Mouse (Mus musculus): ENCODE results near the gene Lbhd2. TPM values are rescaled to one million over a fixed set of nuclear protein-coding genes. Genes with fewer than 3 reads are reported as not detected.

Gene Lbhd2
- polyA plus RNA-seq, 1 experiment from 2014 or later, result 0.93 TPM

- no peak overlapping the region for H3K27ac ChIP-seq
- no peak overlapping the region for H3K9ac ChIP-seq
- H3K27me3 ChIP-seq, result peaks cover 74% of the 10 kb centered on the region
- H3K4me1 ChIP-seq, result peaks cover 51% of the 10 kb centered on the region
- H3K36me3 ChIP-seq, result no peaks in the 10 kb centered on the region
- peak overlapping the region; percentile 47 for H3K4me2 ChIP-seq
- WGBS, result 8% methylated on average over 52 of the region's 52 CpGs
- no peaks in the 10 kb centered on the region for H3K9me3 ChIP-seq
- no peak for ATAC-seq (ENCODE audit: borderline replicate concordance, extremely low read depth, low FRiP score, low TSS enrichment)
- H3K4me3 ChIP-seq, result peak overlapping the region; percentile 18
Measured at GRCm38 (mm10) chr12:111445161-111445889, 38.7 kb downstream of the Lbhd2 start.

DNA sequence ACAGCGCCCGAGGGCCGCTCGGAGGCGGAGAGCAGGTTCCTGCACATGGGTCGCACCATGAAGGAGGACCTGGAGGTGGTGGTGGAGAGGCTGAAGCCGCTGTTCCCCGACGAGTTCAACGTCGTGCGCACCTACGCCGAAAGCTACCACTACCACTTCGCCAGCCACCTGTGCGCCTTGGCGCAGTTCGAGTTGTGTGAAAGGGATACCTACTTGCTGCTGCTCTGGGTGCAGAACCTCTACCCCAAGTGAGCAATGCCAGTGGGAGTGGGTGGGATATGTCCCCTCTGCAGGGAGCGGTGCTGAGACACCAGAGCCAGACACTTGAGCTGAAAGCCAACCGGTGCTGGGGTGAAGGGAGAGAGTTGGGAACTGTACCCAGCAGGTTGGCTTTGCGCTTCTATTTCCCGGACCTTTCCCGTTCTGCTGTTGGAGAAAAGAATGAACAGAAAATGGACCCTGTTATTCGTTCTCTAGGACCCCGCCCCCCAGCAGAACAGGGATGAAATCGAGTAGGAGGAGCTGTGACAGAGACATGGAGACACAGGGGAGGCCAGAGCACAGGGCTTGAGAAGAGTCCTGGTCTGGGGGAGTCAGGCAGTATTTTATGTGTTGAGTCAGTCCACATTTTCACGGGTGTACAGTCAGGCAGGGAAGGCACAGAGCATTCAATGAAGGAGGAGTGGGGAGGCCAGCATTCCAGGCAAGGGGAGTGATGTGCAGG lies 39.4 kb downstream of the Lbhd2 start:
- H3K9me3 ChIP-seq, result no peaks in the 10 kb centered on the region
- peaks cover 75% of the 10 kb centered on the region for H3K27me3 ChIP-seq
- H3K4me2 ChIP-seq, result peak overlapping the region; percentile 47
- no peak overlapping the region for H3K9ac ChIP-seq
- peaks cover 52% of the 10 kb centered on the region for H3K4me1 ChIP-seq
- 20% methylated on average over 27 of the region's 27 CpGs for WGBS
- ATAC-seq (ENCODE audit: borderline replicate concordance, extremely low read depth, low FRiP score, low TSS enrichment), result no peak
- peak overlapping the region; percentile 18 for H3K4me3 ChIP-seq
- no peaks in the 10 kb centered on the region for H3K36me3 ChIP-seq
- no peak overlapping the region for H3K27ac ChIP-seq

DNA sequence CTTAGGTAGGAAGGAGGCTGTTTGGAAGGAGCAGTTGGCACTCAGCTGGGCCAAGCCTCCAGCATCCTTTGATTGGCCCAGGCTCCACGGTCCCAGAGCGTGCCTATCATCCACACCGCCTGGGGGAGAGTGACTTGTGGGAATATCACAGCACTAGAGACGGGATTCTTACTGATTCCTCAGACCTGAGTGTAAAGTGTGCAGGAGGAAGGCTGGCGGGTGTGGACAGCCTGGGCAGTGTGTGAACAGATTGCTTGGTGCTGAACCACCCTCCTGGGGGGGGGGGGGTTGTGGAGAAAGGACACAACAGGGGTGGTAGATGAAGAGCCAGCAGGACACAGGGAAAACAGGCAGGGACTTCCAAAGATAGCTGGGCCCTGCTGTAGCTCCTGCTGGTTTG lies 40.1 kb downstream of the Lbhd2 start:
- Histone ChIP-seq H3K4me2 (no peak overlapping the region), H3K4me3 (no peak overlapping the region), H3K27me3 (peaks cover 75% of the 10 kb centered on the region), H3K9me3 (no peaks in the 10 kb centered on the region), H3K9ac (no peak overlapping the region), H3K4me1 (peaks cover 52% of the 10 kb centered on the region), H3K27ac (no peak overlapping the region), H3K36me3 (no peaks in the 10 kb centered on the region)
- ATAC-seq (ENCODE audit: borderline replicate concordance, extremely low read depth, low FRiP score, low TSS enrichment), result no peak
- 56% methylated on average over 5 of the region's 5 CpGs for WGBS

GRCm38 (mm10) chr12:111447350-111447749 lies 40.7 kb downstream of the Lbhd2 start:
- no peaks in the 10 kb centered on the region for H3K36me3 ChIP-seq
- peaks cover 46% of the 10 kb centered on the region for H3K4me1 ChIP-seq
- peaks cover 69% of the 10 kb centered on the region for H3K27me3 ChIP-seq
- H3K27ac ChIP-seq, result no peak overlapping the region
- no peak for ATAC-seq (ENCODE audit: borderline replicate concordance, extremely low read depth, low FRiP score, low TSS enrichment)
- WGBS, result 36% methylated on average over 9 of the region's 9 CpGs
- no peaks in the 10 kb centered on the region for H3K9me3 ChIP-seq
- no peak overlapping the region for H3K4me3 ChIP-seq
- H3K4me2 ChIP-seq, result no peak overlapping the region
- no peak overlapping the region for H3K9ac ChIP-seq

- Histone ChIP-seq H3K9me3 (no peaks in the 10 kb centered on the region), H3K9ac (no peak overlapping the region), H3K27me3 (peaks cover 61% of the 10 kb centered on the region), H3K4me1 (peaks cover 38% of the 10 kb centered on the region), H3K36me3 (no peaks in the 10 kb centered on the region), H3K27ac (no peak overlapping the region), H3K4me2 (no peak overlapping the region), H3K4me3 (no peak overlapping the region)
- 34% methylated on average over 22 of the region's 22 CpGs for WGBS
- no peak for ATAC-seq (ENCODE audit: borderline replicate concordance, extremely low read depth, low FRiP score, low TSS enrichment)
Measured at GRCm38 (mm10) chr12:111447898-111448760, 41.5 kb downstream of the Lbhd2 start.

DNA sequence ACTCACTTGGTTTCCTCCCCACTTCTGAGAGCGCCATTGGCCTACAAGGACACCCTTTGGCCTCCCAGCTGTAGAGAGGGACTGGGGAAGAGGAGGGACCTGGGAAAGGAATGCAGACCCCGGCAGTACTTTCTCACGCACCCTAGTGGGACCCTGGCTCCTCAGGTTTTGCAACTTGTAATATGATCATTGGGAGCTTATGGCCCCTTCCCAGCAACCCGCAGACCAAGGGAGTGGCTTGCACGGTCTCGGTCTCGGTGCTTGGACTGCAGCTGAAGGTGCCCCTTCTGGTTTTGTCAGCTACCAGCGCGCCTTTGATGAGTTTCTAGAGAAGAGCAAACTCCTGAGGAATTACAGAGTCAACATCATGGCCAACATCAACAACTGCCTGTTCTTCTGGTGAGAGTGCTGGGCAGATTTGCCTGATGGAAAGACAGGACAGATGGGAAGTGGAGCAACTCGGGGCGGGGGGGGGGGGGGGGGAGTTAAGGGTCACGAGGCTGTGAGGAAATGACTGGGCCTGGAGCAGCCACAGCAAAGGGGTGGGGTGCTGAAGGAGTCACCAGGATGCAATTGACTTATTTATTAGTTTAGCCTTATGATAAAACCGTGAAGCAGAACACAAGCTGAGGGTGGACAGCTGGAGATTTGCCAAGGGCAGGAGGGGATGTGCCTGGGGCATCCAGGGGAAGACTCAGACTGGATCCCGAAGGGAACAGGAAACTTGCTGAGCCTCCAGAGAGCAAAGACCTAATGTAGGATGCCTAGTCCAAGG lies 42.5 kb downstream of the Lbhd2 start:
- H3K4me1 ChIP-seq, result peaks cover 37% of the 10 kb centered on the region
- no peaks in the 10 kb centered on the region for H3K36me3 ChIP-seq
- H3K27ac ChIP-seq, result no peak overlapping the region; the same call in 1 of the 2 replicates
- H3K27me3 ChIP-seq, result peaks cover 51% of the 10 kb centered on the region
- ATAC-seq (ENCODE audit: borderline replicate concordance, extremely low read depth, low FRiP score, low TSS enrichment), result no peak
- H3K4me3 ChIP-seq, result no peak overlapping the region
- no peak overlapping the region for H3K9ac ChIP-seq
- WGBS, result 18% methylated on average over 12 of the region's 14 CpGs
- peak overlapping the region; percentile 0; the same call in 1 of the 2 replicates for H3K4me2 ChIP-seq
- no peaks in the 10 kb centered on the region for H3K9me3 ChIP-seq

GRCm38 (mm10) chr12:111450359-111450758 lies 43.8 kb downstream of the Lbhd2 start:
- no peaks in the 10 kb centered on the region for H3K36me3 ChIP-seq
- H3K9me3 ChIP-seq, result no peaks in the 10 kb centered on the region
- H3K9ac ChIP-seq, result no peak overlapping the region
- H3K4me2 ChIP-seq, result no peak overlapping the region
- peak overlapping the region; percentile 41; the same call in 1 of the 2 replicates for H3K27ac ChIP-seq
- WGBS, result 33% methylated on average over 6 of the region's 6 CpGs
- no peak for ATAC-seq (ENCODE audit: borderline replicate concordance, extremely low read depth, low FRiP score, low TSS enrichment)
- H3K4me3 ChIP-seq, result no peak overlapping the region
- peaks cover 42% of the 10 kb centered on the region for H3K4me1 ChIP-seq
- peaks cover 39% of the 10 kb centered on the region for H3K27me3 ChIP-seq

- Histone ChIP-seq H3K4me2 (no peak overlapping the region), H3K27ac (no peak overlapping the region), H3K9me3 (no peaks in the 10 kb centered on the region), H3K27me3 (peaks cover 27% of the 10 kb centered on the region), H3K4me1 (peaks cover 33% of the 10 kb centered on the region), H3K4me3 (no peak overlapping the region), H3K36me3 (no peaks in the 10 kb centered on the region), H3K9ac (no peak overlapping the region)
- WGBS, result 78% methylated on average over 7 of the region's 7 CpGs
- ATAC-seq (ENCODE audit: borderline replicate concordance, extremely low read depth, low FRiP score, low TSS enrichment), result no peak
Measured at GRCm38 (mm10) chr12:111451561-111451960, 45.0 kb downstream of the Lbhd2 start.

GRCm38 (mm10) chr12:111454021-111454420 lies 47.4 kb downstream of the Lbhd2 start:
- ATAC-seq (ENCODE audit: borderline replicate concordance, extremely low read depth, low FRiP score, low TSS enrichment), result no peak
- H3K9me3 ChIP-seq, result no peaks in the 10 kb centered on the region
- H3K9ac ChIP-seq, result no peak overlapping the region
- H3K4me3 ChIP-seq, result no peak overlapping the region
- no peak overlapping the region for H3K4me2 ChIP-seq
- no peak overlapping the region for H3K27ac ChIP-seq
- no peaks in the 10 kb centered on the region for H3K36me3 ChIP-seq
- H3K4me1 ChIP-seq, result peaks cover 22% of the 10 kb centered on the region
- 21% methylated on average over 4 of the region's 4 CpGs for WGBS
- H3K27me3 ChIP-seq, result peaks cover 4% of the 10 kb centered on the region; the same call in 1 of the 2 replicates

- no peak for ATAC-seq (ENCODE audit: borderline replicate concordance, extremely low read depth, low FRiP score, low TSS enrichment)
- Histone ChIP-seq H3K9ac (no peak overlapping the region), H3K36me3 (no peaks in the 10 kb centered on the region), H3K4me1 (peaks cover 15% of the 10 kb centered on the region), H3K4me3 (no peak overlapping the region), H3K9me3 (no peaks in the 10 kb centered on the region), H3K27me3 (peaks cover 6% of the 10 kb centered on the region; the same call in 1 of the 2 replicates), H3K27ac (no peak overlapping the region), H3K4me2 (no peak overlapping the region)
- WGBS, result 56% methylated on average over 10 of the region's 10 CpGs
Measured at GRCm38 (mm10) chr12:111454543-111455280, 48.1 kb downstream of the Lbhd2 start.
